Mouse (Mus musculus): Measurements from ENCODE around the gene Trpc2.

DNA sequence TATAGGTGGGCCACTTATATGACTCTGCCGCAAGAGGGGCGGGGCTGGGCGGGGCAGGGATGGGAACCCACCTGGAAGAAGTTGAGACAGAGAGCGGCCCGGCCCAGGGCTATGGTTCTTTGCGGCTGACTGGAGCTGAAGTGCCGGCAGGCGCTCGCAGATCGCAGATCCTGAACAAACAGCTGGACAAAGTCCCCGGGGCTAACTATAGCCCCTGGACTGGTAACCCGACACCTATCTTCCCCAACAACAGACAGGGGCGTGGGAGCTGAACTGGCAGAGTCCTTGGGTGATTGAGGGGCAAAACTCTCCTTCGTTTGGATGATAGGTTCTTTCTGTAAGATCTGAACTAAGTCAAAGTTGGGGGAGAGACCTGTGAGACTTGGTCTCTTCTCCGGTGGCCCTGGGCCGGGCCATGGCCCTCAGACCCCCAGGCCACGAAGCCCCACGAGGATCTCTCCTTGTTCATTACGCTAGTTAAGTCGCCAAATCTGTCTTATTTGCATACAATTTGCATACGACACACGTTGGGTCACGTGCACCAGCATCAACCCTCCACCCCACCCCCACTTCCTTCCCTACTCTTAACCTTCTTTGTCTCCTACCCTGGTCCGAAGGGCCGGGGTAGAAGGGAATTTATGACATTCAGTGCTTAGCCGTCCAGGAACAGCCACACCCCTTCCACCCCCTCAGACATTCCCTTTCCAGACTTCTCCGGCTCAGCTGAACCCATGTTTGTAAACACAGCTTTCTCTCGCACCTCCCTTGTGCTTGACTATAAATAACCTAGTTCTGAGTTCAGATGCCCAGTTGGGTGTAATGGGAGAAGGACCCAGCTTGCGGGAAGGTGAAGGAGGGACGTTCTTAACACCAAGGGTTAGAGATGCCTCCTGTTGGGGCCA, 17.1 kb downstream of the Trpc2 start:
- TF ChIP-seq CTCF (IDR thresholded peaks at IDR 0.05; ENCODE audit: low read depth) (no peak), EP300 (IDR thresholded peaks at IDR 0.05; ENCODE audit: low read depth) (no peak)
